In genomic region chr7:89403053-89403972, GRCm38 (mm10) we compare ENCODE assay signal across 8 mouse cellular contexts. TPM values are rescaled to one million over a fixed set of nuclear protein-coding genes. Genes with fewer than 3 reads are reported as not detected.
DNase-seq lines count a peak whose midpoint lies in the region; ATAC-seq and TF ChIP-seq lines count a peak whose summit lies in the region.

No protein-coding gene starts in this region.

- no peak for TF ChIP-seq POLR2A in MEL (IDR thresholded peaks at IDR 0.05; ENCODE audit: control insufficient read depth in 1 of 2, insufficient read depth in 1 of 2, low read depth in 1 of 2, low read length in 2 of 2, poor library complexity in 1 of 2)

- peak overlapping the region; percentile 58 for H3K9ac ChIP-seq in MEL (ENCODE audit: control insufficient read depth, low read depth, low read length, poor library complexity, severe bottlenecking)
- H3K9ac ChIP-seq in forebrain, embryonic 16.5 days (replicated peaks; ENCODE audit: low read depth, low read length) = peak overlapping the region; percentile 75
- H3K9ac ChIP-seq in lung, embryonic 16.5 days (ENCODE audit: low read length) = peak overlapping the region; percentile 68

- TF ChIP-seq CTCF in MEL (IDR thresholded peaks at IDR 0.05 in 2 of 3, conservative IDR thresholded peaks at IDR 0.05 in 1 of 3; ENCODE audit: control insufficient read depth in 1 of 3, insufficient read depth in 1 of 3, low read depth in 2 of 3, low read length in 3 of 3, poor library complexity in 1 of 3, severe bottlenecking in 1 of 3) = 0 out of 6 replicates have a peak, but pooled peaks of 1 of the 3 experiments have one; percentile 3

- no peaks in the 10 kb centered on the region for H3K9me3 ChIP-seq in MEL (replicated peaks; ENCODE audit: insufficient read depth, low read length)
- H3K9me3 ChIP-seq in forebrain, embryonic 16.5 days (ENCODE audit: control insufficient read depth, low read length) = no peaks in the 10 kb centered on the region
- H3K9me3 ChIP-seq in lung, embryonic 16.5 days (ENCODE audit: control insufficient read depth, low read length) = no peaks in the 10 kb centered on the region

- no peak overlapping the region for H3K27ac ChIP-seq in MEL (ENCODE audit: control insufficient read depth, low read depth, low read length)
- H3K27ac ChIP-seq in forebrain, embryonic 16.5 days (ENCODE audit: low read length) = peak overlapping the region; percentile 49
- peak overlapping the region; percentile 93 for H3K27ac ChIP-seq in lung, embryonic 16.5 days (ENCODE audit: low read length)

- H3K4me1 ChIP-seq in MEL (ENCODE audit: control insufficient read depth in 1 of 2, insufficient read depth in 2 of 2, low read length in 2 of 2) = peaks cover 0 to 4% of the 10 kb centered on the region in 2 experiments; a peak in 1 of 4 replicates
- H3K4me1 ChIP-seq in forebrain, embryonic 16.5 days (replicated peaks; ENCODE audit: control insufficient read depth, insufficient read depth, low read length) = peaks cover 18% of the 10 kb centered on the region
- peaks cover 19% of the 10 kb centered on the region for H3K4me1 ChIP-seq in lung, embryonic 16.5 days (replicated peaks; ENCODE audit: control insufficient read depth, insufficient read depth, low read length)

- peak; percentile 80 for DNase-seq in MEL (ENCODE audit: low read depth, low spot score)
- DNase-seq in c-Kit-positive CD71-positive TER-119-positive erythroid progenitor cells, embryonic 14.5 days (ENCODE audit: low spot score) = peak; percentile 15
- peak; percentile 83 for DNase-seq in heart, postnatal 4 days
- peak; percentile 38 for DNase-seq in layer of hippocampus, adult 9-11 months
- DNase-seq in ovary, adult 18-20 months (ENCODE audit: low spot score) = peak; percentile 71
- peak; percentile 45 for DNase-seq in thymus, postnatal 0 days (ENCODE audit: low spot score)

- no peak for TF ChIP-seq EP300 in MEL (IDR thresholded peaks at IDR 0.05; ENCODE audit: low read depth in 1 of 2, low read length in 2 of 2)

- H3K79me2 ChIP-seq in MEL (ENCODE audit: control insufficient read depth, insufficient read depth, low read length, poor library complexity) = no peaks in the 10 kb centered on the region; the same call in 1 of the 2 replicates

- peaks cover 7 to 8% of the 10 kb centered on the region in 2 experiments; a peak in 3 of 4 replicates for H3K27me3 ChIP-seq in MEL (ENCODE audit: control insufficient read depth in 1 of 2, insufficient read depth in 2 of 2, low read length in 2 of 2)
- peaks cover 2% of the 10 kb centered on the region; the same call in 1 of the 2 replicates for H3K27me3 ChIP-seq in forebrain, embryonic 16.5 days (replicated peaks; ENCODE audit: control insufficient read depth, insufficient read depth, low read length)
- H3K27me3 ChIP-seq in lung, embryonic 16.5 days (ENCODE audit: control insufficient read depth, insufficient read depth, low read depth, low read length) = no peaks in the 10 kb centered on the region; the same call in 1 of the 2 replicates

- 5% methylated on average over 52 of the region's 52 CpGs for WGBS in forebrain, embryonic 16.5 days
- 3% methylated on average over 47 of the region's 52 CpGs for WGBS in lung, embryonic 16.5 days

- H3K36me3 ChIP-seq in MEL (ENCODE audit: control insufficient read depth in 1 of 2, insufficient read depth in 2 of 2, low read length in 2 of 2) = no peaks in the 10 kb centered on the region
- H3K36me3 ChIP-seq in forebrain, embryonic 16.5 days (ENCODE audit: control insufficient read depth, insufficient read depth) = no peaks in the 10 kb centered on the region
- no peaks in the 10 kb centered on the region for H3K36me3 ChIP-seq in lung, embryonic 16.5 days (ENCODE audit: control insufficient read depth, insufficient read depth, low read length)

- ATAC-seq in forebrain, embryonic 16.5 days = peak; percentile 79
- peak; percentile 83 for ATAC-seq in lung, embryonic 16.5 days (ENCODE audit: low read depth)

- TF ChIP-seq RAD21 in MEL (IDR thresholded peaks at IDR 0.05; ENCODE audit: low read depth, low read length) = no peak

- peak overlapping the region; percentile 100 for H3K4me2 ChIP-seq in forebrain, embryonic 16.5 days (ENCODE audit: low read length)
- peak overlapping the region; percentile 90 for H3K4me2 ChIP-seq in lung, embryonic 16.5 days (ENCODE audit: low read depth, low read length)

- H3K4me3 ChIP-seq in MEL (ENCODE audit: control insufficient read depth in 1 of 2, insufficient read depth in 1 of 2, low read depth in 2 of 2, low read length in 2 of 2) = peak overlapping the region; percentile 59 to 77
- H3K4me3 ChIP-seq in forebrain, embryonic 16.5 days (replicated peaks; ENCODE audit: low read length) = peak overlapping the region; percentile 70
- peak overlapping the region; percentile 75 for H3K4me3 ChIP-seq in lung, embryonic 16.5 days (ENCODE audit: low read length)

TF ChIP-seq in MEL, 35 proteins besides CTCF, POLR2A, EP300 and RAD21:
- no peak for TF ChIP-seq TCF12 (IDR thresholded peaks at IDR 0.05; ENCODE audit: low read depth, low read length)
- TF ChIP-seq E2F4 (IDR thresholded peaks at IDR 0.05; ENCODE audit: borderline replicate concordance, low read depth, low read length) = no peak
- TF ChIP-seq POLR2AphosphoS2 (IDR thresholded peaks at IDR 0.05; ENCODE audit: low read length) = no peak
- TF ChIP-seq USF2 (IDR thresholded peaks at IDR 0.05; ENCODE audit: borderline replicate concordance in 1 of 2, insufficient read depth in 1 of 2, low read depth in 1 of 2, low read length in 2 of 2) = no peak
- peak; percentile 50; the same call in 1 of the 2 replicates for TF ChIP-seq SIN3A (IDR thresholded peaks at IDR 0.05; ENCODE audit: low read length)
- no peak; the same call in 1 of the 2 replicates for TF ChIP-seq MXI1 (IDR thresholded peaks at IDR 0.05; ENCODE audit: low read depth, low read length)
- TF ChIP-seq MYB (IDR thresholded peaks at IDR 0.05; ENCODE audit: low read depth, low read length) = no peak
- TF ChIP-seq CHD2 (IDR thresholded peaks at IDR 0.05; ENCODE audit: low read length) = no peak
- no peak for TF ChIP-seq UBTF (IDR thresholded peaks at IDR 0.05; ENCODE audit: borderline replicate concordance, insufficient read depth, low read depth, low read length)
- TF ChIP-seq GATA1 (IDR thresholded peaks at IDR 0.05; ENCODE audit: low read depth, low read length) = 0 out of 2 replicates have a peak, but pooled peaks have one; percentile 7
- TF ChIP-seq MEF2A (IDR thresholded peaks at IDR 0.05; ENCODE audit: extremely low read depth, insufficient replicate concordance, low read depth, low read length, poor library complexity, severe bottlenecking) = no peak
- no peak for TF ChIP-seq BHLHE40 (IDR thresholded peaks at IDR 0.05; ENCODE audit: borderline replicate concordance, low read depth, low read length)
- no peak for TF ChIP-seq KAT2A (conservative IDR thresholded peaks at IDR 0.05; ENCODE audit: low read depth, low read length)
- TF ChIP-seq USF1 (IDR thresholded peaks at IDR 0.05; ENCODE audit: low read depth, low read length) = no peak
- TF ChIP-seq CHD1 (IDR thresholded peaks at IDR 0.05; ENCODE audit: low read depth, low read length) = no peak
- TF ChIP-seq MAX (IDR thresholded peaks at IDR 0.05; ENCODE audit: low read length) = no peak

RNA-seq across cellular contexts. Expression of gene Tmem135, which starts 0.7 kb away (rescaled TPM):
- total RNA-seq in MEL (2012; rRNA removed) = 7.4 and 8.8 TPM in 2 replicates
- polyA plus RNA-seq in MEL (2012; ENCODE audit: insufficient read depth in 1 of 2, insufficient read length in 2 of 2, low read depth in 1 of 2, low replicate concordance in 2 of 2, missing spikeins in 1 of 2) = 10 to 100 TPM in 1 of 2 experiments, not detected in 1; 33.9 TPM
- polyA plus RNA-seq in forebrain, embryonic 16.5 days (2015; fragmentation: Nextera tagmentation; extraction: Ambion mirVana) = 25.7 and 27.5 TPM in 2 replicates
- 10 to 100 TPM; 35.9 to 43.6 TPM for total RNA-seq in heart, postnatal 4 days (2021)
- polyA plus RNA-seq in lung, embryonic 16.5 days (2015; fragmentation: Nextera tagmentation; extraction: Ambion mirVana) = 27.5 and 29.0 TPM in 2 replicates
- polyA plus RNA-seq in thymus, postnatal 0 days (2015; fragmentation: Nextera tagmentation; extraction: Ambion mirVana) = 22.0 and 22.5 TPM in 2 replicates

RNA-seq across cellular contexts. Expression of gene Fzd4, which starts 0.8 kb away (rescaled TPM):
- 0.08 and 0.13 TPM in 2 replicates for total RNA-seq in MEL (2012; rRNA removed)
- 1 to 10 TPM in 1 of 2 experiments, not detected in 1; 1.1 TPM for polyA plus RNA-seq in MEL (2012; ENCODE audit: insufficient read depth in 1 of 2, insufficient read length in 2 of 2, low read depth in 1 of 2, low replicate concordance in 2 of 2, missing spikeins in 1 of 2)
- 1.6 and 2.1 TPM in 2 replicates for polyA plus RNA-seq in forebrain, embryonic 16.5 days (2015; fragmentation: Nextera tagmentation; extraction: Ambion mirVana)
- total RNA-seq in heart, postnatal 4 days (2021) = 10 to 100 TPM; 43.2 TPM
- 14.4 and 14.8 TPM in 2 replicates for polyA plus RNA-seq in lung, embryonic 16.5 days (2015; fragmentation: Nextera tagmentation; extraction: Ambion mirVana)
- 1.5 TPM in 2 replicates for polyA plus RNA-seq in thymus, postnatal 0 days (2015; fragmentation: Nextera tagmentation; extraction: Ambion mirVana)

Comparison
In these comparisons a context has a peak if more than half of its experiments do, and no peak if none do; other contexts are left out.
1. DNase-seq: peak in every context shown above with its lines; median percentile 83 in heart, postnatal 4 days; 80 in MEL; 71 in ovary, adult 18-20 months; 45 in thymus, postnatal 0 days; 38 in layer of hippocampus, adult 9-11 months; 15 in c-Kit-positive CD71-positive TER-119-positive erythroid progenitor cells, embryonic 14.5 days.